Mouse (Mus musculus): ENCODE measurements at regions not wholly inside any gene's neighbourhood (a gene's known extent, or its start where the extent isn't known, plus 50 kb on each side); places are given as distances from the start of the nearest gene placed in this dataset.

- TF ChIP-seq POLR2A (IDR thresholded peaks at IDR 0.05; ENCODE audit: borderline replicate concordance, extremely low read depth, low read depth, low read length) (no peak), CTCF (IDR thresholded peaks at IDR 0.05; ENCODE audit: insufficient read depth, low read length) (no peak)
Measured at GRCm38 (mm10) chr6:51181905-51182304, 250.6 kb upstream of the Nfe2l3 start.

Data from lung, adult 2 months (tissue).